Mouse (Mus musculus) limb, embryonic 14.5 days (tissue): Measurements from ENCODE around the gene 6330409D20Rik. TPM values are rescaled to one million over a fixed set of nuclear protein-coding genes. Genes with fewer than 3 reads are reported as not detected.

Source experiments
- ATAC-seq: fragments of 200-750 bp; cut with Nextera tagmentation; 2 replicates; pipeline ENCODE4 v1.8.0; 2017; ENCODE audit warnings: low read depth, moderate number of reproducible peaks, moderate TSS enrichment; ENCODE audit not compliant: low FRiP score
- DNase-seq: peaks from one replicate; pipeline ENCODE4 v3.0.0-alpha.2; 2015; ENCODE audit warnings: low spot score
- H3K27ac ChIP-seq: fragments of 300-500 bp; sonication (generic); replicated peaks from 2 replicates; pipeline ENCODE4 v1.5.1; 2014; ENCODE audit warnings: low read depth, mild to moderate bottlenecking, low read length, moderate library complexity, mixed read lengths
- H3K27me3 ChIP-seq: fragments of 300-500 bp; sonication (generic); 2 replicates; pipeline ENCODE4 v1.6.1; 2014; ENCODE audit warnings: low read length, mixed read lengths; ENCODE audit not compliant: control insufficient read depth, insufficient read depth
- H3K36me3 ChIP-seq: fragments of 300-500 bp; sonication (generic); 2 replicates; pipeline ENCODE4 v1.6.1; 2014; ENCODE audit warnings: mild to moderate bottlenecking, low read length, moderate library complexity, mixed read lengths; ENCODE audit not compliant: control insufficient read depth, insufficient read depth
- H3K4me1 ChIP-seq: fragments of 300-500 bp; sonication (generic); 2 replicates; pipeline ENCODE4 v1.6.1; 2014; ENCODE audit warnings: antibody characterized with exemption, low read length, mixed read lengths; ENCODE audit not compliant: control insufficient read depth, insufficient read depth
- H3K4me2 ChIP-seq: fragments of 300-500 bp; sonication (generic); replicated peaks from 2 replicates; pipeline ENCODE4 v1.6.1; 2014; ENCODE audit warnings: low read depth, mild to moderate bottlenecking, low read length, moderate library complexity; ENCODE audit not compliant: severe bottlenecking
- H3K4me3 ChIP-seq: fragments of 300-500 bp; sonication (generic); replicated peaks from 2 replicates; pipeline ENCODE4 v1.5.1; 2014; ENCODE audit warnings: low read length
- H3K9ac ChIP-seq: fragments of 300-500 bp; sonication (generic); 2 replicates; pipeline ENCODE4 v1.6.1; 2014; ENCODE audit warnings: mild to moderate bottlenecking, low read depth, low read length, moderate library complexity; ENCODE audit not compliant: severe bottlenecking
- H3K9me3 ChIP-seq: fragments of 300-500 bp; sonication (generic); 2 replicates; pipeline ENCODE4 v1.6.1; 2016; ENCODE audit warnings: low read length; ENCODE audit not compliant: control insufficient read depth
- POLR2A ChIP-seq: fragments of 200-500 bp; IDR thresholded peaks from 2 replicates; pipeline ENCODE4 v1.8.0; 2012; ENCODE audit warnings: inconsistent platforms, mild to moderate bottlenecking, moderate library complexity, borderline replicate concordance; ENCODE audit not compliant: insufficient read depth, insufficient read length; ENCODE audit errors: extremely low read depth
- WGBS: fragments of 180-500 bp; shearing (Covaris S2); extraction: QIAGEN DNeasy Blood & Tissue Kit; methylation state at CpG from one replicate; pipeline ENCODE4 v1.1.7; 2014; 5-methylcytosine and 5-hydroxymethylcytosine counted together
- polyA plus RNA-seq, 2 experiments: library from polyadenylated mRNA; depleted of rRNA in 1 of 2; stranded (reverse) in 1 of 2; unstranded in 1 of 2; fragments of >200 nt; fragmentation: Nextera tagmentation in 1 of 2; extraction: Ambion mirVana in 1 of 2; gene quantifications; 2 replicates each; pipeline versions ENCODE4 v1.2.1 to v1.2.3; 2012 to 2014

The 6330409D20Rik gene
- polyA plus RNA-seq, 2 experiments, result 0.14 TPM; not detected in 1

GRCm38 (mm10) chr2:32727435-32727834 is 13.4 kb downstream of the 6330409D20Rik start:
- Histone ChIP-seq H3K9me3 (no peaks in the 10 kb centered on the region), H3K4me2 (peak overlapping the region; percentile 57), H3K27ac (0 out of 2 replicates have a peak overlapping the region, but pooled peaks have one; percentile 38), H3K9ac (peak overlapping the region; percentile 43; the same call in 1 of the 2 replicates), H3K36me3 (no peaks in the 10 kb centered on the region), H3K4me1 (peaks cover 34% of the 10 kb centered on the region), H3K27me3 (no peaks in the 10 kb centered on the region), H3K4me3 (peak overlapping the region; percentile 36)
- TF ChIP-seq POLR2A, result peak; percentile 55; the same call in 1 of the 2 replicates
- ATAC-seq, result peak; percentile 96
- peak; percentile 95 for DNase-seq
- WGBS, result 3% methylated on average over 16 of the region's 16 CpGs

- peaks cover 24% of the 10 kb centered on the region for H3K4me1 ChIP-seq
- no peaks in the 10 kb centered on the region for H3K36me3 ChIP-seq
- TF ChIP-seq POLR2A, result no peak
- no peak overlapping the region for H3K4me3 ChIP-seq
- H3K9ac ChIP-seq, result no peak overlapping the region
- H3K9me3 ChIP-seq, result no peaks in the 10 kb centered on the region
- DNase-seq (no peak), ATAC-seq (no peak)
- 79% methylated on average over 16 of the region's 16 CpGs for WGBS
- no peak overlapping the region for H3K4me2 ChIP-seq
- no peak overlapping the region for H3K27ac ChIP-seq
- H3K27me3 ChIP-seq, result no peaks in the 10 kb centered on the region
These were observed 15.7 kb downstream of the 6330409D20Rik start for GRCm38 (mm10) chr2:32724832-32725790.

GRCm38 (mm10) chr2:32724149-32724548 is 16.7 kb downstream of the 6330409D20Rik start:
- no peaks in the 10 kb centered on the region for H3K9me3 ChIP-seq
- H3K36me3 ChIP-seq, result no peaks in the 10 kb centered on the region
- ATAC-seq (no peak), DNase-seq (no peak)
- TF ChIP-seq POLR2A, result no peak
- H3K4me1 ChIP-seq, result peaks cover 21% of the 10 kb centered on the region
- no peak overlapping the region for H3K9ac ChIP-seq
- no peak overlapping the region for H3K4me2 ChIP-seq
- no peaks in the 10 kb centered on the region for H3K27me3 ChIP-seq
- no peak overlapping the region for H3K27ac ChIP-seq
- 70% methylated on average over 4 of the region's 4 CpGs for WGBS
- H3K4me3 ChIP-seq, result no peak overlapping the region

GRCm38 (mm10) chr2:32722581-32722980 is 18.2 kb downstream of the 6330409D20Rik start:
- Histone ChIP-seq H3K27ac (no peak overlapping the region), H3K4me2 (no peak overlapping the region), H3K9ac (no peak overlapping the region), H3K36me3 (no peaks in the 10 kb centered on the region), H3K27me3 (no peaks in the 10 kb centered on the region), H3K4me3 (no peak overlapping the region), H3K9me3 (no peaks in the 10 kb centered on the region), H3K4me1 (peaks cover 12% of the 10 kb centered on the region)
- WGBS, result 74% methylated on average over 3 of the region's 3 CpGs
- DNase-seq (no peak), ATAC-seq (no peak)
- TF ChIP-seq POLR2A, result no peak

- 50% methylated on average over 6 of the region's 6 CpGs for WGBS
- H3K4me2 ChIP-seq, result peak overlapping the region; percentile 28; the same call in 1 of the 2 replicates
- no peak overlapping the region for H3K27ac ChIP-seq
- H3K36me3 ChIP-seq, result no peaks in the 10 kb centered on the region
- H3K9me3 ChIP-seq, result no peaks in the 10 kb centered on the region
- DNase-seq (no peak), ATAC-seq (no peak)
- peaks cover 9% of the 10 kb centered on the region for H3K4me1 ChIP-seq
- H3K27me3 ChIP-seq, result no peaks in the 10 kb centered on the region
- H3K9ac ChIP-seq, result no peak overlapping the region
- no peak overlapping the region for H3K4me3 ChIP-seq
- no peak for TF ChIP-seq POLR2A
These were observed 18.8 kb downstream of the 6330409D20Rik start for GRCm38 (mm10) chr2:32722046-32722445.
